Mouse (Mus musculus) E14TG2a.4 (cell line): ENCODE measurements around the gene Prkcd.

Source experiments
- H3K27me3 ChIP-seq: 2 replicates; pipeline ENCODE4 v1.6.1; 2014; ENCODE audit warnings: low read length, control low read depth; ENCODE audit not compliant: insufficient read depth
- H3K36me3 ChIP-seq: 2 replicates; pipeline ENCODE4 v1.6.1; 2014; ENCODE audit warnings: low read length, control low read depth; ENCODE audit not compliant: insufficient read depth
- H3K4me1 ChIP-seq: replicated peaks from 2 replicates; pipeline ENCODE4 v1.6.1; 2014; ENCODE audit warnings: low read depth, low read length, control low read depth
- H3K4me3 ChIP-seq: replicated peaks from 2 replicates; pipeline ENCODE4 v1.5.1; 2014; ENCODE audit warnings: mild to moderate bottlenecking, low read length
- H3K9me3 ChIP-seq: 2 replicates; pipeline ENCODE4 v1.6.1; 2014; ENCODE audit warnings: low read length, control low read depth
- CTCF ChIP-seq: conservative IDR thresholded peaks from 2 replicates; pipeline ENCODE4 v1.5.1; 2014; ENCODE audit warnings: low read length
- NANOG ChIP-seq: IDR thresholded peaks from 2 replicates; pipeline ENCODE4 v1.6.1; 2014; ENCODE audit warnings: borderline replicate concordance, low read length, mixed read lengths
- POU5F1 ChIP-seq: IDR thresholded peaks from 2 replicates; pipeline ENCODE4 v1.6.1; 2014; ENCODE audit warnings: low read length, borderline replicate concordance

Gene Prkcd

DNA sequence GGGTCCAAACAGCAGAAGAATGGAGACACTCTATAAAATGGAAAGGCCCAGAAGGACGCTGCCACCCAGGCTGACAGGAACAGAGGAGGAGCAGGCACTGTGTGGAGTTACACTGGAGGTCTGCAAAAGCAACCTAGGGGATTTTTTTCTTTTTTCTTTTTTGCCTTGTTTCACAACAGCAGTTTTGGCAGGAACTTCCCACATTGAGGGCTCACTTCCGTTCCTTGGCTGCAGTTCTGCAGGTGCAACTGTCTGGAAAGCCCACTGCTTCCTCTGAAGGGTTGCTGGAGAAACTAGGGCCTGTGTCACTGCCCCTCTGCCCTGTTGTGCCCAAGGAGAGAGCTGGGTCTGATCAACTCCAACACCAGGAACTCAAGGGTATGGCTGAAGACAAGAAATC, 15.7 kb upstream of the Prkcd start:
- TF ChIP-seq CTCF (no peak), POU5F1 (no peak), NANOG (no peak)
- Histone ChIP-seq H3K27me3 (peaks cover 6% of the 10 kb centered on the region; the same call in 1 of the 2 replicates), H3K36me3 (no peaks in the 10 kb centered on the region), H3K4me1 (peaks cover 10% of the 10 kb centered on the region), H3K4me3 (no peak overlapping the region), H3K9me3 (no peaks in the 10 kb centered on the region)

DNA sequence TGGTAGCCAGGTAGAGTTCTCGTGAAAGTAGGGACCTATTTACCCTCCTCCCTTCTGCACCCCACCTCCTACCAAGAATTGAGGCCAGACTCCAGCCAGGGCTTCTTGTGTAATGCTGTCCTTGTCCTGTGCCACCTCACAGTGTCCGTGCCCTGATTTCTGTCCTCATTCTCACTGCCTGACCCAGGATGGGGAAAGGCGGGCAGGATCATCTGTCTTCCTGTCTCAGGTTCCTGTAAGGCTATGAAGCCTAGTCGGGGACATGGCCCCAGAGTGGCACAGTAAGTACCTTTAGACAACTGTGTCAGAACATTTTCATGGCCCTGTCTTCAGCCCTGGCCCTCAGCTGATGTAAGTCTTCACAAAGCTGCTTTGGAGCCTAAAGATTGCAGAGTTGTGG, 12.7 kb upstream of the Prkcd start:
- TF ChIP-seq NANOG (no peak), POU5F1 (no peak), CTCF (no peak)
- H3K27me3 ChIP-seq: peaks cover 21% of the 10 kb centered on the region
- no peak overlapping the region for H3K4me3 ChIP-seq
- peaks cover 12% of the 10 kb centered on the region for H3K4me1 ChIP-seq
- no peaks in the 10 kb centered on the region for H3K9me3 ChIP-seq
- H3K36me3 ChIP-seq: no peaks in the 10 kb centered on the region

DNA sequence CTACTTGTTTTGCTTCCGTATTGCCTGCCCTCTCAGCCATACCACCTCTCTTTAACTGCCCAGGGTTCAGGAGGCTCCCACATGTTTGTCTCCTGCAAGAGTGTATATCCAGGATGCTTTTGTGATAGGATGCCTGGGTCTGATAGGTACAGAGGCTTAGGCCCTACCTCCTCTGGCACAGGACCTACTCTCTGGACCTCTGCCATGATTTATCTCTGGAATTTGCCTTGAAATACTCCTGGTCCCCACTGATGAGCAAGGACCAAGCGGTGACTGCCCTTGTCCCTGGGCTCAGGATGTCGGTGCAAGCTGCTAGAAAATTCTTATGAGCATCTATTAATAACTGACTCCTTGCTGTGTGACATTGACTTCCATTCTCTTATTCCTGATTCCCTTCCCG, 12.0 kb upstream of the Prkcd start:
- no peak overlapping the region for H3K4me3 ChIP-seq
- H3K4me1 ChIP-seq: peaks cover 17% of the 10 kb centered on the region
- TF ChIP-seq POU5F1: no peak
- no peak for TF ChIP-seq CTCF
- no peak for TF ChIP-seq NANOG
- no peaks in the 10 kb centered on the region for H3K9me3 ChIP-seq
- H3K27me3 ChIP-seq: peaks cover 21% of the 10 kb centered on the region
- H3K36me3 ChIP-seq: no peaks in the 10 kb centered on the region

DNA sequence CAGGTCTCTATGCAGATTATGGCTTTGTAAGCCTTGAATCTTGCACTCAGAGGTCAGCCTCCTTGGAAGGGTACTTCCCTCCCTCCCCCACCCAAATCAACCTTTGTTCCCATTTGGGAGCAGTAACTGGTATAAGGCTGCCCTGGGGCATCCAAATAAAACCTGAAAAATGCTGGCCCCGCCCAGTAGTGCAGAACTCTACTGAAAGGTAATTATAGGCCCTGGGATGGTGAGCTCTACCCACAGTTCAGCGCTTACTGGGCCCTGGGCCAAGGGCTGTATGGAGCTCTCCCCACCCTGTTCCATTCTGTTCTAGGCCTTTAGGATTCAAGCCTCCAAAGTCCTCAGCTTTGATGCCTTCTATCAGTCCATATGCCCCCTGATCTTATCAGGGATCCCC, 11.1 kb upstream of the Prkcd start:
- Histone ChIP-seq H3K36me3 (no peaks in the 10 kb centered on the region), H3K9me3 (no peaks in the 10 kb centered on the region), H3K4me1 (peaks cover 26% of the 10 kb centered on the region), H3K4me3 (no peak overlapping the region), H3K27me3 (peaks cover 20% of the 10 kb centered on the region)
- TF ChIP-seq CTCF (no peak), POU5F1 (no peak), NANOG (no peak)

DNA sequence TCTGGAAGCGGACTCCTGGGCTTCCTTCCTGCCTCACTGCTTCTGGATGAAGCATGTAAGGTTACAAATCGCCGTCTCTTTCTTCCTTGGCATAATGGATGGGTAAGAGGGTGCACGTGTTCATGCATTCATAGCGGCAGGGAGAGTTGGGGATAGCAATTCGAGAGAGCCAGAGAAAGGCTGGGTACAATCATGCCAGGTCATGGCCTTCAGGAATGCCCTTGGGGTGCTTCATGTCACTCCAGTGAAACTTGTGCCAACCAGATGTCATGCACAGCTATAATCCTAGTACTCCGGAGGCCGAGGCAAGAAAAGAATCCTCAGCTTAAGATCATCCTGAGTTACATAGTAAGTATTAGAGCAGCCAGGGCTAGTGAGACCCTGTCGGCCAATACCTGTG, 10.5 kb upstream of the Prkcd start:
- Histone ChIP-seq H3K4me3 (no peak overlapping the region), H3K4me1 (peaks cover 32% of the 10 kb centered on the region), H3K36me3 (no peaks in the 10 kb centered on the region), H3K9me3 (no peaks in the 10 kb centered on the region), H3K27me3 (peaks cover 17% of the 10 kb centered on the region)
- TF ChIP-seq NANOG (no peak), CTCF (no peak), POU5F1 (no peak)

DNA sequence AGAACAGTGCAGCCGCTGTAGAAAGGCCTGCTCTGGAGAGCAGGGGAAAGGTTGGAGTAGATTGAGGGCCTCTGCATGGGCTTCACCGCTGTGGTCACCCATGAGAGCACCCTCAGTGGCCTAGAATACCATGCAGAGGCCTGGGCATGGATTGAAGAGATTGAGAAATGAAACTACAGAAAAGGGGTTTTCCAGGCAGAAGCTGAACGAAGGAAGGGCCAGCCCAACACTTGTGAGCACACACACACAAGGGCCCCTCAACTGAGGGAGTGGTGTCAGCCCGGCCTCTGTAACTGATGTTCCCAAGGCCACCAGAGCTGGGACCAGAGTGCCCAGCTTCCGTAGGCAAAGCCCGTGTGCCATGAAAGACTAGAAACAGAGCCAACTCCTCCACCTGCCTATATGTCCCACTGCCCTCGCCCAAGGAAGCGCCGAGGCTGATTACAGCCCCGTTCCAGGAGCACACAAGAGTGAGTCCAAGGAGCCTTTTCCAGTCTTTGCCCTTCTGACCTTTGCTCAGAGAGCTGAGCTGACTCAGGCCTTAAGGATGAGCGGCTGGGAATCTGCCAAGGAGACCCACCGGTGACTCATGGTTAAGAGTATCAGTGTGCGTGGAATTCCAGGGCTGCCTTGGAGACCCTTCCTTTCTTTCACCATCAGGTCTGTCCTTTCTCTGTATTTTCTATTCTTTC, 9.4 kb upstream of the Prkcd start:
- Histone ChIP-seq H3K36me3 (no peaks in the 10 kb centered on the region), H3K27me3 (peaks cover 22% of the 10 kb centered on the region), H3K4me1 (peaks cover 39% of the 10 kb centered on the region), H3K9me3 (no peaks in the 10 kb centered on the region), H3K4me3 (no peak overlapping the region)
- no peak for TF ChIP-seq CTCF
- TF ChIP-seq POU5F1: no peak

DNA sequence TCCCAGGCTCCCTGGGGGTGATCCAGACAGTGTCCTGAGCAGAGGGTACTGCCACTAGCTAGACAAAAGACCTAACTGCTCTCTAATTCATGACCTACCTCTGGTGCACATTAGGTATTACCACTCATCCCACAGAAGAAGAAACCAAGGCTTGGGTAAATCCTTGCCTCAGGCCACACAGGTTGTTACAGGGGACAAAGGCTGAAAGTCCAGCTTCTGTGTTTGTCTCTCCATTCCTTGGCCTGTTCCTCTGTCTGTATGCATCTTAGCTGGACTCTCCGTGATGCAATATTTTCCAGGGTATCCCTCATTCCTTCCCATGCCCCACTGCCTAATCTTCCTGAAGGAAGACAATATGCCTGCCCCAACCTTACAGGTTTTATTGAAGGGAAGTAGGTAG, 8.4 kb upstream of the Prkcd start:
- peaks cover 42% of the 10 kb centered on the region for H3K4me1 ChIP-seq
- no peak overlapping the region for H3K4me3 ChIP-seq
- H3K36me3 ChIP-seq: no peaks in the 10 kb centered on the region
- peaks cover 31% of the 10 kb centered on the region for H3K27me3 ChIP-seq
- no peaks in the 10 kb centered on the region for H3K9me3 ChIP-seq
- TF ChIP-seq CTCF (no peak), NANOG (no peak), POU5F1 (no peak)

DNA sequence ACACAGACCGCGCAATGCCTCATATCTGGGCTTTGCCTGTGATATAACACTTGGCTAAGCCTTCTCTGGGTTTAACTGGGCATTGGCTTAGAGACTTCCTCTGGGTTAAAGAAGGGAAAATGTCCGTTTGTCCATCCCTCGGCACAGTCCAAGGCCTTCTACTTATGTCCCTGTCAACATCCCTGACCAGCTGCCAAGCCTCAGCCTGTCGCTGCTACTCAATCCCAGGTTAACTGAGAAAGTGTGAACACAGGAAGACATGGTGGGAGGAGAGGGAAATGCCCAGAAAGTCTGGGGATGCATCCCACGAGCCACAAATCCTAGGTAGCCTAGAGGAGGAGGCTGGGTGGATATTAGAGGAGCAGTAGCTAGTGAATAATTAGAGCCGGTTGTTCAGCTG, 7.7 kb upstream of the Prkcd start:
- H3K9me3 ChIP-seq: no peaks in the 10 kb centered on the region
- no peaks in the 10 kb centered on the region for H3K36me3 ChIP-seq
- peaks cover 34% of the 10 kb centered on the region for H3K27me3 ChIP-seq
- H3K4me3 ChIP-seq: no peak overlapping the region
- TF ChIP-seq POU5F1: no peak
- no peak for TF ChIP-seq NANOG
- TF ChIP-seq CTCF: no peak
- peaks cover 44% of the 10 kb centered on the region for H3K4me1 ChIP-seq

DNA sequence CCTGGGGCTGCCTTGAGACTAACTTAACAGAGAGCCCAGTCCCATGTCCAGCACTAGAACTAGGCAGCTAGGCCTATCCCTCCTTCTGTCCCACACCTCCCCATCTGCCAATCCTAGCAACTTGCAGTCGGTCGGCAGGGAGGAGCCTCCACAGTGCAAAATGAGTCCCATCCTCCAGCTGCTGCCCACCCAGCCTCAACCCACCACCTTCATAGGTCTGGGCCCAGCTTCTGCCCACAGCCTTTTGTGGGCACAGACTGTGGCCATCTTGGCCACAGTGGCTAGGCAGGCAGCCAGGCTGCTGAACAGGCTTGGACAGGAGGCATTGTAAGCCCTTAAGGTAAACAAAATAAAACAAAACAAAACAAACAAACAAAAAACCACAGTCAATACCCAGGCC, 5.8 kb upstream of the Prkcd start:
- peaks cover 44% of the 10 kb centered on the region for H3K4me1 ChIP-seq
- no peak overlapping the region for H3K4me3 ChIP-seq
- H3K9me3 ChIP-seq: no peaks in the 10 kb centered on the region
- H3K36me3 ChIP-seq: no peaks in the 10 kb centered on the region
- H3K27me3 ChIP-seq: peaks cover 48% of the 10 kb centered on the region
- TF ChIP-seq CTCF: no peak
- TF ChIP-seq NANOG: no peak
- TF ChIP-seq POU5F1: no peak
